ENCODE assay signal across 19 mouse cellular contexts in genomic region chr3:20144401-20144800, GRCm38 (mm10). TPM values are rescaled to one million over a fixed set of nuclear protein-coding genes. Genes with fewer than 3 reads are reported as not detected.
DNase-seq lines count a peak whose midpoint lies in the region; ATAC-seq and TF ChIP-seq lines count a peak whose summit lies in the region.
"Had no signal": no experiment of that assay in that cellular context is flagged by ENCODE, and none has a peak within 500 bp of the region (broad histone marks: within the 10 kb centered on the region; RNA-seq: fewer than 3 reads in every experiment).

No protein-coding gene starts in this region.

- H3K4me2 ChIP-seq in heart, embryonic 12.5 days, result no peak overlapping the region
- H3K4me2 ChIP-seq: embryonic facial prominence, embryonic 12.5 days; hindbrain, embryonic 14.5 days; midbrain, embryonic 12.5 days; neural tube, embryonic 15.5 days; stomach, embryonic 15.5 days had no signal

- TF ChIP-seq CTCF in layer of hippocampus, adult 2 months (conservative IDR thresholded peaks at IDR 0.05), result no peak
- TF ChIP-seq CTCF in brain, embryonic 14.5 days (IDR thresholded peaks at IDR 0.05; ENCODE audit: borderline replicate concordance, extremely low read depth, insufficient read depth, insufficient read length), result no peak

- H3K36me3 ChIP-seq in heart, embryonic 12.5 days, result peaks cover 43% of the 10 kb centered on the region
- H3K36me3 ChIP-seq: embryonic facial prominence, embryonic 12.5 days; midbrain, embryonic 12.5 days; stomach, embryonic 15.5 days had no signal

- H3K4me1 ChIP-seq in heart, embryonic 12.5 days (replicated peaks), result peaks cover 51% of the 10 kb centered on the region
- H3K4me1 ChIP-seq: neural tube, embryonic 15.5 days; stomach, embryonic 15.5 days had no signal

- H3K9ac ChIP-seq in heart, embryonic 12.5 days, result peak overlapping the region; percentile 28
- H3K9ac ChIP-seq: embryonic facial prominence, embryonic 12.5 days; forebrain, postnatal 0 days; hindbrain, embryonic 14.5 days; midbrain, embryonic 12.5 days; neural tube, embryonic 15.5 days; stomach, embryonic 15.5 days had no signal

- H3K27me3 ChIP-seq in heart, embryonic 12.5 days (replicated peaks), result no peaks in the 10 kb centered on the region
- H3K27me3 ChIP-seq: embryonic facial prominence, embryonic 12.5 days; midbrain, embryonic 12.5 days; neural tube, embryonic 15.5 days; stomach, embryonic 15.5 days had no signal

- DNase-seq in heart, adult 8-10 months (ENCODE audit: low spot score), result no peak
- no peak for DNase-seq in layer of hippocampus, adult 2 months (ENCODE audit: low spot score in 2 of 2)
- no peak for DNase-seq in layer of hippocampus, postnatal 14 days (ENCODE audit: low spot score in 2 of 2)
- peak; percentile 66 for DNase-seq in adipocyte (ENCODE audit: low spot score)
- DNase-seq in brain, embryonic 14.5 days (ENCODE audit: low read depth), result peak; percentile 6
- no peak for DNase-seq in kidney, postnatal 4 days
- DNase-seq: adrenal gland, adult 8-10 months; cerebellum, adult 2 months; cerebellum, postnatal 25 days; forebrain, postnatal 0 days; kidney, adult 2 months; thymus, postnatal 25 days had no signal

- no peak for TF ChIP-seq POLR2A in brain, embryonic 14.5 days (IDR thresholded peaks at IDR 0.05; ENCODE audit: borderline replicate concordance, extremely low read depth, insufficient read depth, insufficient read length, poor library complexity, severe bottlenecking)

- peak overlapping the region; percentile 69 for H3K27ac ChIP-seq in heart, embryonic 12.5 days (ENCODE audit: poor library complexity, severe bottlenecking)
- peak overlapping the region; percentile 70; the same call in 1 of the 2 replicates for H3K27ac ChIP-seq in layer of hippocampus, adult 2 months
- H3K27ac ChIP-seq: embryonic facial prominence, embryonic 12.5 days; hindbrain, embryonic 14.5 days; kidney, postnatal 0 days; midbrain, embryonic 12.5 days; neural tube, embryonic 15.5 days; stomach, embryonic 15.5 days had no signal

- H3K4me3 ChIP-seq in heart, embryonic 12.5 days, result no peak overlapping the region
- no peak overlapping the region for H3K4me3 ChIP-seq in layer of hippocampus, adult 2 months
- H3K4me3 ChIP-seq: embryonic facial prominence, embryonic 12.5 days; midbrain, embryonic 12.5 days; neural tube, embryonic 15.5 days; stomach, embryonic 15.5 days had no signal

- WGBS in heart, embryonic 12.5 days, result 19% methylated on average over 2 of the region's 2 CpGs

- no peak for ATAC-seq in heart, embryonic 12.5 days (ENCODE audit: insufficient number of reproducible peaks, low FRiP score)
- ATAC-seq: forebrain, postnatal 0 days had no signal

- H3K9me3 ChIP-seq in heart, embryonic 12.5 days (replicated peaks), result no peaks in the 10 kb centered on the region
- H3K9me3 ChIP-seq: embryonic facial prominence, embryonic 12.5 days; midbrain, embryonic 12.5 days; neural tube, embryonic 15.5 days; stomach, embryonic 15.5 days had no signal

RNA-seq across cellular contexts. Expression of gene Gyg, which starts 10.7 kb away (rescaled TPM):
- 687 and 707 TPM in 2 replicates for polyA plus RNA-seq in heart, embryonic 12.5 days (2016; fragmentation: Nextera tagmentation; extraction: Ambion mirVana)
- 100 to 1,000 TPM; 159 to 174 (median 169) TPM for total RNA-seq in heart, adult 8-10 months (2022)
- total RNA-seq in layer of hippocampus, adult 2 months (2021), result 10 to 100 TPM; 39.2 to 44.8 TPM
- 10 to 100 TPM; 48.2 to 53.2 TPM for total RNA-seq in layer of hippocampus, postnatal 14 days (2021)
- polyA plus RNA-seq in brain, embryonic 14.5 days (2012; rRNA removed), result 20.4 and 28.5 TPM in 2 replicates

Comparison
In these comparisons a context has a peak if more than half of its experiments do, and no peak if none do; other contexts are left out.
1. DNase-seq: peak in adipocyte (single experiment) and brain, embryonic 14.5 days (single experiment); none in heart, adult 8-10 months (single experiment), layer of hippocampus, adult 2 months (0 of 2), layer of hippocampus, postnatal 14 days (0 of 2) and kidney, postnatal 4 days (0 of 2).